In the genomic region with DNA sequence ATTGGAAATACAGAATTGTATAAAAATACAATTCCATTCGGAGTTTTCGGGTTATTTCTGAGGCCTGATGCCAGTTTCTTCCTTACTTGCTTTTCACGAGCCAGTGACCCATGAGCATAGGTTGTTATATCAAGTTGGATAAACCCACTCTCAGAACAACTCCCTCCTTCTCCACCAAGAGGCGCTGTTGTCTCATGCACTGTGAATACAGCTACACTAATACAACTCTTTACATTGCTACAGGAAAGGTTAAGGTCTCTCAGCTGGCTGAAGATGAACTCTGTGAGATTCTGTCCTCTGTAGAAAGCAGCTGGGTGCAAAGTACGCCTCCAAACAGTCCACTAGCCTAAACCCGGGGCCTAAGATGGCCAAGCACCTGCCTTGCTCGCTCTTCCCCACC, we compare ENCODE assay signal across 8 mouse cellular contexts. TPM values are rescaled to one million over a fixed set of nuclear protein-coding genes. Genes with fewer than 3 reads are reported as not detected.
DNase-seq lines count a peak whose midpoint lies in the region; TF ChIP-seq lines count a peak whose summit lies in the region.
"Had no signal": no experiment of that assay in that cellular context is flagged by ENCODE, and none has a peak within 500 bp of the region (broad histone marks: within the 10 kb centered on the region; RNA-seq: fewer than 3 reads in every experiment).

No protein-coding gene starts in this region.

- no peak for TF ChIP-seq POLR2A in lung, adult 2 months (IDR thresholded peaks at IDR 0.05; ENCODE audit: borderline replicate concordance, extremely low read depth, low read depth, low read length)

- peak; percentile 88 for DNase-seq in 416B (ENCODE audit: low read depth)
- DNase-seq in CD4-positive, CD25-positive, alpha-beta regulatory T cell, adult 2 months (ENCODE audit: low read depth, low spot score) = peak; percentile 86
- peak; percentile 78 for DNase-seq in brain, adult 2 months (ENCODE audit: low read depth, low spot score)
- peak; percentile 56 for DNase-seq in gastrocnemius, postnatal 10 days
- DNase-seq in layer of hippocampus, adult 2 months (ENCODE audit: low spot score in 2 of 2) = peak; percentile 60 to 69
- peak; percentile 63 for DNase-seq in lung, adult 2 months
- peak; percentile 76 for DNase-seq in right cerebral cortex, postnatal 4 days

- H3K4me3 ChIP-seq in layer of hippocampus, adult 2 months = no peak overlapping the region
- no peak overlapping the region for H3K4me3 ChIP-seq in lung, adult 2 months (replicated peaks; ENCODE audit: extremely low read depth, low read depth, low read length)

- peak; percentile 90 for TF ChIP-seq CTCF in layer of hippocampus, adult 2 months (conservative IDR thresholded peaks at IDR 0.05)
- TF ChIP-seq CTCF in lung, adult 2 months (IDR thresholded peaks at IDR 0.05; ENCODE audit: insufficient read depth, low read length) = peak; percentile 42; the same call in 1 of the 2 replicates

- WGBS in lung, adult 2 months = 53% methylated on average over 7 of the region's 7 CpGs

- H3K4me1 ChIP-seq in lung, adult 2 months (ENCODE audit: control insufficient read depth, insufficient read depth, low read length) = no peaks in the 10 kb centered on the region

- H3K27ac ChIP-seq in layer of hippocampus, adult 2 months = no peak overlapping the region

RNA-seq across cellular contexts. Expression of a gene that starts 8.6 kb away (rescaled TPM):
- 100 to 1,000 TPM in 1 of 2 experiments, 10 to 100 TPM in 1; 92.5 to 112 TPM for total RNA-seq in gastrocnemius, postnatal 10 days (2021)
- total RNA-seq in layer of hippocampus, adult 2 months (2021) = 1 to 10 TPM; 2.2 to 4.3 TPM
- 151 and 180 TPM in 2 replicates for polyA plus RNA-seq in lung, adult 2 months (2012; rRNA removed)

RNA-seq across cellular contexts. Expression of a gene that starts 46.3 kb away (rescaled TPM):
- total RNA-seq in gastrocnemius, postnatal 10 days (2021) = 10 to 100 TPM; 18.7 to 24.0 TPM
- 10 to 100 TPM; 40.1 to 40.9 TPM for total RNA-seq in layer of hippocampus, adult 2 months (2021)
- polyA plus RNA-seq in lung, adult 2 months (2012; rRNA removed) = 57.4 and 80.6 TPM in 2 replicates

RNA-seq across cellular contexts. Expression of a gene that starts 46.3 kb away (rescaled TPM):
- 10 to 100 TPM; 43.3 to 46.9 TPM for total RNA-seq in gastrocnemius, postnatal 10 days (2021)
- 10 to 100 TPM; 57.5 to 61.9 TPM for total RNA-seq in layer of hippocampus, adult 2 months (2021)
- 253 and 404 TPM in 2 replicates for polyA plus RNA-seq in lung, adult 2 months (2012; rRNA removed)

RNA-seq across cellular contexts. Expression of a gene that starts 56.5 kb away (rescaled TPM):
- not detected for total RNA-seq in gastrocnemius, postnatal 10 days (2021)
- total RNA-seq in layer of hippocampus, adult 2 months (2021) = under 1 TPM in 1 of 2 experiments, not detected in 1; 0.08 TPM
- polyA plus RNA-seq in lung, adult 2 months (2012; rRNA removed) = 10.8 and 14.2 TPM in 2 replicates
- total RNA-seq: layer of hippocampus, adult 18-20 months had no signal

Comparison
In these comparisons a context has a peak if more than half of its experiments do, and no peak if none do; other contexts are left out.
1. RNA of a gene that starts 8.6 kb away (total RNA-seq): 92.5 to 112 TPM in gastrocnemius, postnatal 10 days; 2.2 to 4.3 TPM in layer of hippocampus, adult 2 months; every median in the first group is over 10 times any median in the second.
2. Peak in every context shown above with its lines, with median percentiles within 50 percentile points of each other: DNase-seq.